Mouse (Mus musculus): ENCODE results near the gene A130010J15Rik.

The A130010J15Rik gene

DNA sequence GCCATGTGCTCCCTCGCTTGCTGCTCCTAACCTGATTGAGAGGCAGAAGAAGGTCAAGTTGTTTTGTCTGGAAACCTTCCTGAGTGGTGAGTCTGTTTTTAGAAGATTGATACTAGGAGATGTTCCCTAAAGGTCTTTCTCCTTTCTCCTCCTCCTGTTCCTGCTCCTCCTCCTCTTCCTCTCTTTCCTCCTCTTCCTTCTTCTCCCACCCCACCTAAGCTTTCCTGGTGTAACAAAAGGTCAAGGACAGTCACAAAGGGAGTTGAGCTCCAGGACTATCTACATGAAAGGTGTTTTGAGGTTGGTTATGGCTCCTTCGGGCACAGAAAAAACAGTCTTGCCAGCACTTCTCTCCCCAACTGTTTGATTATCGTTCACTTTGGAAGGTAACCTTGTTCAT lies at the start of gene A130010J15Rik:
Gene A130010J15Rik (plus strand): TSS at position 301 of the 400 bp plus-strand sequence.
- DNase-seq (ENCODE audit: low spot score in 2 of 2), result no peak

DNA sequence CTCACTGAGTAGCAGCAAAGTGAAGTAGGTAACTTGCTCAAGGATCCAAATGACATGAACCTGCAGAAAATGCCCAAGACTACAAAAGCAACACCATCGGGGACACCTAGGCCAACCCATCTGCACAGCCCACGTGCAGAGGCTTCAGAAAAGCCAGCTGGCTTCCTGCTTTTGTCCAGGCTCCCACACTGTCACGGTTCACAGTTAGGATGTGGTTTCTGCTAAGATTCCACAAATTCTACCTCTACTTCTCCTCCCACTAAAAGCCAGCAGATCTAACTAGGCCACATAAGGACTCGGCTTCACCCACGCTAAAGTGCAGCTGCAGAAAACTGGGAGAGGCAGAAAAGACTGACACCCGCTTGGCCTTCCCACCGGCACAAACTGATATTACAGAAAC lies 45.1 kb upstream of the A130010J15Rik start:
- DNase-seq (ENCODE audit: low spot score in 2 of 2), result no peak

DNA sequence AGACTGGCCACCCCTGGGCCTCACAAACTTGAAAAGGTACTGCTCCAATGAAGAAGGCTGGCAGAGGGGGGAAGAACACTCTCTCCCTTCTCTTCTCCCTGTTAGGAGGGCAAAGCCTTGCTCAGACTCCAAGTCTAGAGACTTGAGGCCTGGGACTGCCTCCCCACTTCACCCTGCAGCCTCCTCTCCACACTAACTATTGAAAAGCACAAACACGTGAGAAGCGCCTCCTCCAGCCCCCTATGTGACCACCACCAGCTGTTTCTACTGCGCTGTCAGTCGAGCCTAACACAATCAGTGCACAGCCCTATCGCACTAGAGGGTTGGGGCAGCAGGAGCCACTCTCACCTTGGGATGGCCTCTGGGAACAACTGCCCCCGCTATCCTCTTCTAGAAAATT lies 44.6 kb upstream of the A130010J15Rik start:
- no peak for DNase-seq (ENCODE audit: low spot score in 2 of 2)

DNA sequence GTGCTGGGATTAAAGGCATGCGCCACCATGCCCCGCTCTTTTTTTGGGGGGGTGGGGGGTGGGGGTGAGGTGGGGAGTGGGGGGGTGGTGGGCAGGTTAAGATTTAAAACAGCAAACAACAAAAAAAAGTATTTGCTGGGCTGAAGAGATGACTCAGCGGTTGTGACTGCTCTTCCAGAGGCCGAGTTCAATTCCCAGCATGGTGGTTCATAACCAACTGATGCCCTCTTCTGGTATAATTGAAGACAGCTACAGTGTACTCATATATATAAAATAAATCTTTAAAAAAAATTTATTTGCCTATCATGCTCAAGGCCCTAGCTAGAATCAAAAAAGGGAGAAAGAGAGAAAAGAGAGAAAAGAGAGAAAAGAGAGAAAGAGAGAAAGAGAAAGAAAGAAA lies 42.0 kb upstream of the A130010J15Rik start:
- DNase-seq (ENCODE audit: low spot score in 2 of 2), result no peak

DNA sequence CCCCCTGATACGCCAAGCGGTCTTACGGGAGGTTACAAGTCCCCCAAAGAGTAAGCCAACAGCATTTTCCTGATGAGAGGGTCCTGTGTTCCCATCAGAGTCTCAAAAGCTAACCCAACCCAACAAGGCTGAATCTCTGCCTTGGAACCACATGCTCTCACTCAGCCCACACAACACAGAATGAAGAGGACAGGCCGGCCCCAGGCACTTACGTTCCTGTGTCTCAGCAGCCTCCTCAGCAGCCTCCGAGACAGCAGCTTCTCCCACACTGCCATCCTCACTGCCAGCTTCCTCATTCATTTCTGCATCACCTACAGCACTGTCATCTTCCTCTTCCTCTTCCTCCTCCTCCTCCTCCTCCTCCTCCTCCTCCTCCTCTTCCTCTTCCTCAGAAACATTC lies 39.8 kb upstream of the A130010J15Rik start:
- DNase-seq (ENCODE audit: low spot score in 2 of 2), result no peak

DNA sequence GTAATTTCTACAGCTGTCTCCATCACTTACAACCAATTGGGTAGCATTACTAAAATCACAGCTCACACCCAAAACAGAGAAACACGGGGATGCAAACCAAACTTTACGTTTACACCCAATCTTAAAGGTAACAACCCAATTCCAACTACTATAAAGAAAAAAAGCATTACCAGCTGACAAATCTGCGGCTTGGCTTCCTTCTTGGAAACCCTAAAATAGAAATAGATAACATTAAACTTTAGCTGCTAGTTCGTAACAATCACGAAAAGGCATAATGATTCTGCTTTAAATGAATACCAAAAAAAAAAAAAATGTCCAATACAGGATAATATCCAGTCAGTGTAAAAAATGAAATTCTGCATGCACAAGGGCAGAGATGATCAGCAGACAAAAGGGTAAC lies 38.5 kb upstream of the A130010J15Rik start:
- DNase-seq (ENCODE audit: low spot score in 2 of 2), result no peak

DNA sequence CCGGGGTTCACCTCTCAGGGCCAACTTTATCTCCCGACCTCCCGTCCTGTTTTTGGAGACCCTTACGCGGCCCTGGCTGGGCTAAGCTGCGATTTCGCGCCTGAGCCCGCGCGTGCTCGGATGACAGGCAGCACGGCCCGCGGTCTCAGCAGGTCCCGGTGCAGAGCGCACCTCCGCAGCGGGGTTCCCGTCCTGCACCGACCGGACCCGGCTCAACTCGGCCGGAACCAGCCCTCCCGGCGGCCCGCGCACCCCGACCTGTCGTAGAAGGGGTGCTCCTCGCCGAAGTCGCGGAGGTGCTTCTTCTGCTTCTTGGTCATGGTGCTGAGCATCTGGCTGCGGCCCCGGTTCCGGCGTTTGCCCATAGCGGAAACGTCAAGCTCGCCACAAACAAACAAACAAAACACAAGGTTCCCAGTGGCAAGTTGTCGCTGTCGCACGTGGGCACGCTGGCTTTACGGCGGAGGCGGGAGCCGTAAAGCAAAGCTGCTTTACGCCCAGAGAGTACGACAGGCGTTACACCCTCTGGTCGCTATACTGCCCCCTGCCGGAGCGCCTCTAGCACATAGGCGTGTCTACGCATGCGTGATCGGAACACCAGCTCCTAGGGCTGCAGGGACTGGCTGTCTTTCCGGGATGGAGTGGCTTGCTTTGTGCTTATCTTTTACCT lies 37.9 kb upstream of the A130010J15Rik start, which contains the start of gene Diexf:
Gene Diexf (minus strand): TSS at position 487 of the 670 bp plus-strand sequence.
- DNase-seq (ENCODE audit: low spot score in 2 of 2), result peak; percentile 93 to 95

DNA sequence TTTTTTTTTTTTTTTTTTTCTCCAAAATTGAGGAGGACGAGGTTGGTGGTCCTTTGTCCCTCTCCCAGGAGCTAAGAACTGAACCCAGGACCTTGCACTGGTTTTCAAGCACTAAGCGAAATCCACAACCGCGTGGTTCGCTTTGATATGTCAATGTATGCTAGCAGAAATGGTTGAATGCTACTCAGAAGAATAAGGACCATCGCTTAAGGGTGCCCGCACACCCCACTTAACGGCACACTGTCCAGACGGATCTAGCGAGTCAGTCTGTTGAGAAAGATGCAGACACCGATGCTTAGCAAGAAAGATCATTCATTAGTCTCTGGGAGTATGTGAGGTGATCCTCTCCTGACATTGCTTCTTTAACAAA lies 37.4 kb upstream of the A130010J15Rik start:
- DNase-seq (ENCODE audit: low spot score in 2 of 2), result no peak

DNA sequence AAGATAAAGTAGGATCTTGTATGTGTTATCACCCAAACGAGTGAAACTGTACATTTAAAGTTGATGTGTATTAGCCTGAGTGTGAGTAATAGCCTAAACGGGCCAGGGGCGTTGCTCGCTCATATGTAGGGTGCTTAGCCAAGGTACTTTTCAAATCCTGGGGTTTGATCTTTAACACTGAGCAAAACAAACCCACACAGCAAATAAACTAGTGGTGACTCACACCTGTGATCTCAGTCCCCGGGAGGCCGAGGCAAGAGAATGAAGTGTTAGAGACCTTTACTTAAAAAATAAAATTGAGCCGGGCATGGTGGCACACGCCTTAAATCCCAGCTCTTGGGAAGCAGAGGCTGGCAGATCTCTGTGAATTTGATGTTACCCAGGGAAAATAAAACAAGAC lies 37.0 kb upstream of the A130010J15Rik start:
- no peak for DNase-seq (ENCODE audit: low spot score in 2 of 2)

DNA sequence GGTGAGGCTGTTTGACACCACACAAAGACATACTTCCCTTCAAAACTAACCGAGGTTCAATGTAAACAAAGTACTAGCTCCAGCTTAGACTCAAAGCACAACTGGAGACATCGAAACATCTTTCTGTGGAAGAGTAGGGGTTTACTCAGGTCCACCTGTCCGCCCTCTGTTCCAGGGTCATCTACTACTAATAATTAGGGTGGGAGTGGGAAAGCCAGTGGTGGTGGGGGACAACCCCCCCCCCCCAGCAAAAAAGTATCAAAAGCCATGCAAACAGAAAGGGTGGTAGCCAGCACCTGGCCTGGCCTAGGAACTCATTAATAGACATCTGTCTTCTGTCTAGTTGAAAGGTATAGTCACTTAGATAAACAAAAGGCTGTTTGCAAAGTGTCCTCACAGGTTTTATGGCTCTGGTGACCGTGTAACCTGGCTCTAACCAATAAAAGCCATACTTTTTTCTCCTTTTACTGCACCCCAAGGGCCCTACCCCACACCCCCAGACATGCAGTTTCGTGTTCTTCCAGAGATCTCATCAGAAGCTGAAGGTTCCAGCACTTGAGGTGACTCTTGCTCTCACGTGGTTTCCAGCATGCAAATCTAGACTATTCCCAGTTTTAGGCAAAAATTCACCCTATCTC lies 36.4 kb upstream of the A130010J15Rik start:
- DNase-seq (ENCODE audit: low spot score in 2 of 2), result no peak

DNA sequence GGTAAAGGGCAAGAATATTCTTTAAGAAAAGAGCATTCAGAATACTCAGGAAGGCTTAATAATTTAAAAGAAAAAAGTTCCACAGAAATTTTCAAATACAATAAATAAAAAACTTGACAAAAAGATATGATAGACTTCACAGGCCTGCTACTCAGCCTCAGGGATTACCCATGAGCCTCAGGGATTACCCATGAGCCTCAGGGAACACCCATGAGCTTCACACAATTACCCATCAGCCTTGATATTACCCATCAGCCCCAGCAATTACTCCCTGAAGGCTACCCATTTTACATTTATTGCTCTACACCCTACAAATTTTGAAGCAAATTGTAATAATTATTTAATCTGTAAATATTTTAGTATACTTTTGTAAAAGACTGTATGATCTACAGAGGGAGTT lies 35.5 kb upstream of the A130010J15Rik start:
- DNase-seq (ENCODE audit: low spot score in 2 of 2), result no peak

DNA sequence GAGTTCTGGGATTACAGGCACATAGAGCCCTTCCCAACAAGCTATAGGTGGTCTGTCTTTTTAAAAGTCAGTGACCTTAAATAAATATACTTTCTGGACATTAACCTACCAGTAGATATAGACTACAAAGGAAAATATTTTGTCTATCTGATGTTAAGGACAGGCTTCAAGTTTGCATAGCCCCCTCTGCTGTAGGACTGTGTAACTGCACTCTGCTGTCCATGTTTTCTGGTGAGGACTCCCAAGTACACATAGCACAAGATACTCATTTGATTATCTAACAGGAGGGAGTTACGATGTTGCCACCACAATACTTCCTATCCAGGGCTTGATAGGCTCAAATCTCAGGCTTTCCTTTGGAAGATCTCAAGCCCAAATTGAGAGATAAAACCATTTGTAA lies 34.1 kb upstream of the A130010J15Rik start:
- DNase-seq (ENCODE audit: low spot score in 2 of 2), result no peak

DNA sequence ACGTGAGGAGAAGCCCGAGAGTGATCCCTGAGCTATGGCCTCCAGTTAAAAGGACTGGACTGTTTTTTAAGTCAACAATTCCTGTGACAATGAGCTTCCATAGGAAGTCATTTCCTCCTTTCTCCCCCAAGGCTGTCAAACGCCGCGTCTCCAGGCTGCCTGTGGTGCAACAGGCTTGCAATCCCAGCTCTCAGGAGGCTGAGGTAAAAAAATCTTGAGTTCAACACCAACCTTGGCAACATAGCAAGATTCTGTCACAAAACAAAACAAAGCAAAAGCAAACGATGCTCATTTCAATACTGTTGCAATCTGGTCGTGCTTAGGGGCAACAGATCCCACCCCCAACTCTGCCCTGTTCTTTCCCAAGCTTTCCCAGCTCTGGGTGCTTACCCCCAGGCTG lies 29.8 kb upstream of the A130010J15Rik start:
- DNase-seq (ENCODE audit: low spot score in 2 of 2), result no peak

DNA sequence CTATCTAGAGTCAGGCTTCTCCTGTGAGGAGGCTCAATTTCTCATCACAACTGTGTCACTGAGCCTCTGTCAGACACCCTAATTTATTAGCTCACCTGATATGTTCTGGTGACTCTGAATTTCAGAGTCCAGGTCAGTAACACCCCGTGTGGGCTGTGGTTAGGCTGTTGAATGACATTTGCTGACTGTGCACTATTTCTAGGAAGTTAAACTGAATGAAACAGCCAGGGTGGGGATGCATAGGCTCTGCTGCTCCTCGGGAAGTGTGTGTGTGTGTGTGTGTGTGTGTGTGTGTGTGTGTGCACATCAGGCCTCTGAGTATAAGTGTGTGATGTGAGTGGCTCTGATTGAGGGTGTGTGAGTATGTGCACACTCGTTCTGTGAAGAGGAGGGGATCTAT lies 29.2 kb upstream of the A130010J15Rik start:
- no peak for DNase-seq (ENCODE audit: low spot score in 2 of 2)

DNA sequence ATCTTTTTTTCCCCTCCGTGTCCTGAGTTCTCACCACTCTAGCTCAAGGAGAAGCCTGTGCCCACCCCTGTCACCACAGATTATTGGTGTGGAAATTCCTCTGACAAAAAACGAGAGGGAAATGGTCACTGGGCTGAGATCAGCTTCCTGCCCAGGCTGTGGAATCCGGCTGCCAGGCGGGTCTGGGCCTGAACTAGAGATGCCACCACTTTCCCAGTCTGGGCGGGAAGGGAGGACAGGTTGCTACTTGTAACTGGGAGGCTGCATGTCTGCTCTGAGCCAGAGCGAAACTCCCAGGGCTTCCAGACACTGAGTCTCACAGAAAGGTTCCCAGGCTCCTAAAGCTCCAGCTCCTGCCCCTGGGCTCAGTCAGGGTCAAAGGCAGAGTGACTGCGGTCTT lies 26.7 kb upstream of the A130010J15Rik start:
- DNase-seq (ENCODE audit: low spot score in 2 of 2), result no peak

DNA sequence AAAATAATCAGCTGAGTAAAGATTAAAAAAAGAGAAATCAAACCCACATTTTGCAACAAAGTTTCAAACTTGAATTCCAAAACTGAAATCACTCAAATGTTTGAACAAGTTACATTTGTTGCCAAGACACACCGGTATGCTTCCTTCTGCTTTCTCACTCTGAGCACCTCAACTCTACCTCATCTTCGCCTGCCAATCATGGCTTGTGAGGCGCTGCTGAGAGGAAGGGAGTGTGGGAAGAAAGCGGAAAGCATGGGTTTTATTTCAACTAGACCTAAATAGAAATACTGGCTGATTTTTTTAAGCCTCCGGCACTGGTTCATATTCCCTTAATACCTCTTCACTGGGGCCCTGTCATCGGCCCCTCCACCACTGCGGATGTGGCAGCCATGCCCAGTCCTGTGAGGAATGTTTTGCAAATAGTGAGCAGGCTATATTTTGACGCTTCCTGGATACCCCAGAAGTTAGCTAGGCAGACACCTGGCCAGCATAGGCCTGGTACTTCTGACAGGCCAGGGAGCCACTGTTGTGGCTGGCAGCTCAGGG lies 25.3 kb upstream of the A130010J15Rik start:
- no peak for DNase-seq (ENCODE audit: low spot score in 2 of 2)

DNA sequence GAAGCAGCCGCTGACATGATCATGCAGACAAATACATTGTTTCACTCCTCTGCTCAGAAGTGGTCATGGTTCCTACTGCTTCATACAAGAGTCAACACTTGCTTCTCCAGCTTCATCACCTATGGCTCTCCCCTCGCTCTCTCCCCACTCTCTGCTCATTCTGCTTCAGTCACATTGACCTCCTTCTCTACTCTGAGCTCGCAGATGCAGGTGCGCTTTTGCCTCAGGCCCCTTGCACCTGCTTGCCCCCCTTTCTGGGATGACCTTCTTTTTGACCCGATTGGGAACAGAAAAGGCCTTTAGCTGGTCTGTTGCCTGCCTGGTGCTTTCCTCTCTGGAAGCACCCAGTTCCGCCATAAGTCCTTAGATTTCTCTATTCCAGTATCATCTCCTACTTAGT lies 23.3 kb upstream of the A130010J15Rik start:
- no peak for DNase-seq (ENCODE audit: low spot score in 2 of 2)

DNA sequence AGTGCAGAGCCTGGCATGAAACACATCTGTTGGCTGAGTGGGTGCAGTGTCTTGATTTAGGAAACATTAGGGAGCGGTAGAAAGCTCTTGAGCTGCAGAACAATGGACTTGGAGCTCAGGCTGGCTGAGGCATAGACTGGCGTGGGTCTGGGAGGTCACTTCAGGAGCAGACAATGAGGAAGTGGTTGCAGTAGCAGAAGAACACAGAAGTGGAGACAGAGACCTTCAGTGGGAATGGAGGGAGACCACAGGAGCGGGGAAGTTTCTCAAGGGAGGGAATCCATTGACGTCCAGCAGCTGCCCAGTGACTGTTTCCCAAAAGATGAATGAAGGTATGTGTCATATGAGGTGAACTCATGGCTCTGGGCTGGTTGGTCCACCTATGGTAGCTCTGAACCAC lies 22.7 kb upstream of the A130010J15Rik start:
- DNase-seq (ENCODE audit: low spot score in 2 of 2), result no peak

DNA sequence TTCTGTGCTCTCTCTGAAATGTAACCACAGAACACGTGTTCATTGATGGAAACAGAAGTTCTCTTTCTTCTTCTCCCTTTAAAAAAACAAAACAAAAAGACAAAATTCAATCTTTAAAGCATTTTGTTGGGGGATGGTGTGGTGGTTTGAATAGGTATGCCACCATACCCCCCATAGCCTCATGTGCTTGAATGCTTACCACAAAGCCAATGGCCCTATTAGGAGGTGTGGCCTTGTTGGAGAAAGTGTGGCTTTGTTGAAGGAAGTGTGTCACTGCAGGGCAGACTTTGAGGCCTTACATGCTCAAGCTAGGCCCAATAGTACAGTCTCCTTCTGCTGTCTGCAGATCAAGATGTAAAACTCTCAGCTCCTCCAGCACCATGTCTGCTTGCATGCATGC lies 21.4 kb upstream of the A130010J15Rik start:
- DNase-seq (ENCODE audit: low spot score in 2 of 2), result no peak

DNA sequence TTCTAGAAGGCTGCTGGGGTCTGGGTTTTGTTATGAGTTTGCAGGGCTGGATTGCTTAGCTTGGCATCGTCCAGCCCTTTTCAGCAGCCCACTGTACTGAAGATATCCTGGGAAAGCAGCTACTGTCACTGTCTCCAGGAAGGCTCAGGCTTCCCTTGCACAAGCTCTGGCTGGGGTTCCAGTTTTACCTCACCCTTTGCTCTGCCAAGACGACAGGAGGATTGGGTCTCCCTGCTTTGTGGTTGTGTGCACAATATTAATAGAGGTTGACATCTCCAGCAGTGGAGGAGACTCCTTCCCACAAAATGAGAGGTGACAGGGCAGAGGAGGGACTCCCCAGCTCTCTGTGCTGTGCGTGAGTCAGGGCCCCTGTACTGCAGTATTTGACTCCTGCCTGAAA lies 18.6 kb upstream of the A130010J15Rik start:
- DNase-seq (ENCODE audit: low spot score in 2 of 2), result no peak

DNA sequence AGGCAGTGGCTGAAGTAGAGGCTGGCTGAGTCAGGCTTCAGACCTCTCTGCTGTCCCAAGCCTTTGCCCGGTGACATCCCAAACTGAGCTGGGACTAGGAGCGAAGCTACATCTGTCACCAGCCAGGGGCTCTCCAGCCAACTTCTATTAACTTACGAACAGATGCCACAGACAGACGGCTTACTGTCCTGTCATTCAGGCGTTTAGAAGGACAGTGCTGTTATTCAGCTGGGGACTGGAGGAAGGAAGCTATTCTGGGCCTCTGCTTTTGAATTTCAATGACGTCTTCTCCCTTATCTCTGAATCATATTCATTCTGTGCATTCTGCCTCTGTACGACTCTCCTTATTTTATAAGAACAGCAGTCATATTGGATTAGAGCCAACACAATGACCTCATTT lies 16.7 kb upstream of the A130010J15Rik start:
- DNase-seq (ENCODE audit: low spot score in 2 of 2), result no peak

DNA sequence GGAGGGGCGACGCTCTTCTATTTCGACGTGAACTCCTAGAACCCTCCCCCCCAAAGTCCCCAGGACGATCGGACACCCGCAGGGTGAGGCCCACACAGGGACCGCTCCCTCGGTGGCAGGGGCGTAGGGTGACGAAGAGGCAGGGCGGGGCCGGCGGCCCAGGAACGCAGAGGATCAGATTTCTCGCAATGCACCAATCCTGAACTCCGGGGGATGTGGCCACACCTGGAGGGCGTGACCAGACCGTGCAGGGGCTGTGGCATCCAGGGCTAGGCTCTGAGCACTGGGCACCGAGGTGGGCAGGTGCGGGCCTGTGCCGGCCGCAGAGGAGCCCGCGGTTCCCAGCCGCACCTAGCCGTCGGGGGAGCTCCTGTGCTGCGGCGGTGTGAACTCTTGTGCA lies 15.0 kb upstream of the A130010J15Rik start, which contains the start of gene Irf6:
Gene Irf6 (plus strand): TSS at position 240 of the 400 bp plus-strand sequence.
- peak; percentile 25 to 31 for DNase-seq (ENCODE audit: low spot score in 2 of 2)

DNA sequence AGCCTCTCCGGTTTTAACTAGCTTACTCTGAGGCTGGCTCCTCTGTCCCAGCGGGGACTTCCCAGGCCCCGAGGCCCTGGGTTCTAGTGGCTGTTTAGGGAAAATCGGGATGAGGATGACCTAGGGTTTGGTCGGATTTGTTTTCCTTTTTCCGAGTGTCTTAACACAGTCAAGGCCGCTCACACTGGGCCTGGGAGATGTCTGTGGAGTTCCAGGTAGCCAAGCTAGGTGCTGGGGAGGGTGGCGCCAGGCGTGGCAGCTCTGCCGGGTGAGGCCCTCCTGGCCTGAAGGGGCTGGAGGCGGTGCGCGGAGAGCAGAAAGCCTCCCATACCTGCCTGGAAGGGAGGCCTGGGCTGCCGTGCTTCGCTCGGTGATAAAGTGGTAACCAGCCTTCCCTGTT lies 14.3 kb upstream of the A130010J15Rik start:
- no peak for DNase-seq (ENCODE audit: low spot score in 2 of 2)

Data from spleen, postnatal 36 days (tissue).